8 mouse cellular contexts compared by ENCODE assay signal in genomic region chr8:120298601-120299532, GRCm38 (mm10).
DNase-seq lines count a peak whose midpoint lies in the region; ATAC-seq and TF ChIP-seq lines count a peak whose summit lies in the region.

No protein-coding gene starts in this region.

- no peak overlapping the region for H3K4me3 ChIP-seq in layer of hippocampus, adult 2 months
- H3K4me3 ChIP-seq in embryonic facial prominence, embryonic 13.5 days = no peak overlapping the region
- H3K4me3 ChIP-seq in intestine, embryonic 16.5 days (ENCODE audit: low read length) = no peak overlapping the region
- no peak overlapping the region for H3K4me3 ChIP-seq in neural tube, embryonic 15.5 days (replicated peaks)

- H3K27ac ChIP-seq in layer of hippocampus, adult 2 months = peak overlapping the region; percentile 87
- H3K27ac ChIP-seq in embryonic facial prominence, embryonic 13.5 days = peak overlapping the region; percentile 94
- peak overlapping the region; percentile 33; the same call in 1 of the 2 replicates for H3K27ac ChIP-seq in intestine, embryonic 16.5 days (ENCODE audit: low read length)
- peak overlapping the region; percentile 75 for H3K27ac ChIP-seq in neural tube, embryonic 15.5 days (replicated peaks)

- WGBS in embryonic facial prominence, embryonic 13.5 days = 27% methylated on average over 22 of the region's 22 CpGs
- 54% methylated on average over 22 of the region's 22 CpGs for whole genome bisulfite sequencing in intestine, embryonic 16.5 days
- 25% methylated on average over 22 of the region's 22 CpGs for WGBS in neural tube, embryonic 15.5 days

- H3K36me3 ChIP-seq in embryonic facial prominence, embryonic 13.5 days = no peaks in the 10 kb centered on the region
- H3K36me3 ChIP-seq in intestine, embryonic 16.5 days (ENCODE audit: control insufficient read depth, insufficient read depth, low read length) = no peaks in the 10 kb centered on the region
- no peaks in the 10 kb centered on the region for H3K36me3 ChIP-seq in neural tube, embryonic 15.5 days

- peaks cover 90% of the 10 kb centered on the region for H3K4me1 ChIP-seq in embryonic facial prominence, embryonic 13.5 days
- peaks cover 47% of the 10 kb centered on the region for H3K4me1 ChIP-seq in intestine, embryonic 16.5 days (ENCODE audit: control insufficient read depth, insufficient read depth, low read length)
- peaks cover 73% of the 10 kb centered on the region for H3K4me1 ChIP-seq in neural tube, embryonic 15.5 days

- peak; percentile 67 for ATAC-seq in embryonic facial prominence, embryonic 13.5 days (ENCODE audit: insufficient number of reproducible peaks, insufficient read depth, low FRiP score, low TSS enrichment, low read depth)
- no peak for ATAC-seq in intestine, embryonic 16.5 days
- ATAC-seq in neural tube, embryonic 15.5 days (ENCODE audit: low FRiP score) = no peak

- DNase-seq in layer of hippocampus, adult 2 months (ENCODE audit: low spot score in 2 of 2) = no peak
- no peak for DNase-seq in layer of hippocampus, postnatal 10 days (ENCODE audit: low spot score in 2 of 2)
- no peak for DNase-seq in cerebellum, postnatal 4 days (ENCODE audit: low spot score in 2 of 2)
- DNase-seq in yolk sac, embryonic 10.5 days (ENCODE audit: low spot score) = no peak
- DNase-seq in thymus, adult 18-20 months = no peak

- peak overlapping the region; percentile 43 for H3K4me2 ChIP-seq in embryonic facial prominence, embryonic 13.5 days
- no peak overlapping the region for H3K4me2 ChIP-seq in intestine, embryonic 16.5 days (ENCODE audit: low read depth, low read length)
- H3K4me2 ChIP-seq in neural tube, embryonic 15.5 days = peak overlapping the region; percentile 13; the same call in 1 of the 2 replicates

- H3K9ac ChIP-seq in embryonic facial prominence, embryonic 13.5 days = peak overlapping the region; percentile 46; the same call in 1 of the 2 replicates
- 0 out of 2 replicates have a peak overlapping the region, but pooled peaks have one; percentile 4 for H3K9ac ChIP-seq in intestine, embryonic 16.5 days (ENCODE audit: low read depth, low read length)
- 0 out of 2 replicates have a peak overlapping the region, but pooled peaks have one; percentile 10 for H3K9ac ChIP-seq in neural tube, embryonic 15.5 days (replicated peaks)

- no peaks in the 10 kb centered on the region for H3K9me3 ChIP-seq in embryonic facial prominence, embryonic 13.5 days
- H3K9me3 ChIP-seq in intestine, embryonic 16.5 days (ENCODE audit: control insufficient read depth, low read length) = no peaks in the 10 kb centered on the region
- no peaks in the 10 kb centered on the region for H3K9me3 ChIP-seq in neural tube, embryonic 15.5 days (replicated peaks)

- no peaks in the 10 kb centered on the region for H3K27me3 ChIP-seq in embryonic facial prominence, embryonic 13.5 days
- H3K27me3 ChIP-seq in intestine, embryonic 16.5 days (replicated peaks; ENCODE audit: control insufficient read depth, insufficient read depth, low read length) = no peaks in the 10 kb centered on the region
- H3K27me3 ChIP-seq in neural tube, embryonic 15.5 days (replicated peaks) = no peaks in the 10 kb centered on the region

- no peak for TF ChIP-seq CTCF in layer of hippocampus, adult 2 months (conservative IDR thresholded peaks at IDR 0.05)

Comparison
In these comparisons a context has a peak if more than half of its experiments do, and no peak if none do; other contexts are left out.
1. H3K27ac ChIP-seq: peak in every context shown above with its lines; median percentile 94 in embryonic facial prominence, embryonic 13.5 days; 87 in layer of hippocampus, adult 2 months; 75 in neural tube, embryonic 15.5 days; 33 in intestine, embryonic 16.5 days.